Mouse (Mus musculus): ENCODE measurements at regions not wholly inside any gene's neighbourhood (a gene's known extent, or its start where the extent isn't known, plus 50 kb on each side); places are given as distances from the start of the nearest gene placed in this dataset.

DNA sequence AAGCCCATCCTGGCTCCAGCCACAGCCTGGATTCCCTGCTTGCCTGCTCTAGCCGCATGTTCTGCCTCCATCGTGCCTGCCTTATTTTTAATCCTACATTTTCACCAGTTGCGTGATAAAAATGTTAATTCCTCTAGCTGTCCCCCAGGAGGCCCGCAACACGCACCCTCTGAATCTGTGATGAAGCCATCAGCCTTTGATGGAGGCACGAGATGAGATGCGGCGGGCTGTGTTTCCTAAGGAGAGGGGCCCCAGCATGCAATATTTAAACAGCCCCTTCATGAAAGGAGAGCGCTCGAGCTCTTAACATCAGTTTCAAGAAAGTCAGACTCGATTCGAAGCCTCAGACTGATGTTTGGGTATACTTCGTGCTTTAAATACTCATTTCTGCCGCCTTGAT lies 76.3 kb downstream of the Nptx2 start:
- Histone ChIP-seq H3K4me1 (ENCODE audit: control insufficient read depth, insufficient read depth, low read length) (no peaks in the 10 kb centered on the region), H3K27me3 (replicated peaks; ENCODE audit: control insufficient read depth, insufficient read depth, low read length) (no peaks in the 10 kb centered on the region), H3K27ac (ENCODE audit: insufficient read depth, low read depth, low read length) (no peak overlapping the region), H3K36me3 (ENCODE audit: control insufficient read depth, insufficient read depth, low read length) (no peaks in the 10 kb centered on the region), H3K4me3 (ENCODE audit: insufficient read depth, low read depth, low read length) (no peak overlapping the region)
- no peak for TF ChIP-seq CTCF (conservative IDR thresholded peaks at IDR 0.05; ENCODE audit: insufficient read depth, insufficient read length, low read depth, low read length)
- no peak for TF ChIP-seq POLR2A (IDR thresholded peaks at IDR 0.05; ENCODE audit: low read depth, low read length)
- DNase-seq, result no peak
- 94% methylated on average over 14 of the region's 14 CpGs for WGBS

DNA sequence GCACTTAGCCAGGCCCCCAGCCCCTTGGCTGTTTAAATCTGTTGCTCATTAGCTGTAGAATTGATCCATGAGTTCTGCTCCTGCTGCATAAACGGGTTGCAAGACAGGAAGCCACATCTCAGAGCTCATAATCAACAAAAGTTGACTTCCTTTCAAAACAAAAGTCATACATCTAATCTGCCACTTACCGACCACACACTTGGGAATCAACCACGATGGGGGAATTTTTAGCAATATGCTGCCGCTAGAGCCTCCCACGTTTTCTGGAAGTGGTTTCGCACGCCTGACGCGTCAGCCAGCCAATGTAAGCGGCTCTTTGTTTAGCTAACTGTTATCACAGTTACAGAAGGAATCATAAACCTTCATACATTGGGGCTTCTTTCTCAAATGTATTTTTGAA lies 77.7 kb downstream of the Nptx2 start:
- Histone ChIP-seq H3K27ac (ENCODE audit: insufficient read depth, low read depth, low read length) (no peak overlapping the region), H3K4me1 (ENCODE audit: control insufficient read depth, insufficient read depth, low read length) (no peaks in the 10 kb centered on the region), H3K27me3 (replicated peaks; ENCODE audit: control insufficient read depth, insufficient read depth, low read length) (no peaks in the 10 kb centered on the region), H3K36me3 (ENCODE audit: control insufficient read depth, insufficient read depth, low read length) (no peaks in the 10 kb centered on the region), H3K4me3 (ENCODE audit: insufficient read depth, low read depth, low read length) (no peak overlapping the region)
- 49% methylated on average over 10 of the region's 10 CpGs for WGBS
- no peak for DNase-seq
- TF ChIP-seq POLR2A (IDR thresholded peaks at IDR 0.05; ENCODE audit: low read depth, low read length), result no peak
- no peak for TF ChIP-seq CTCF (conservative IDR thresholded peaks at IDR 0.05; ENCODE audit: insufficient read depth, insufficient read length, low read depth, low read length)

DNA sequence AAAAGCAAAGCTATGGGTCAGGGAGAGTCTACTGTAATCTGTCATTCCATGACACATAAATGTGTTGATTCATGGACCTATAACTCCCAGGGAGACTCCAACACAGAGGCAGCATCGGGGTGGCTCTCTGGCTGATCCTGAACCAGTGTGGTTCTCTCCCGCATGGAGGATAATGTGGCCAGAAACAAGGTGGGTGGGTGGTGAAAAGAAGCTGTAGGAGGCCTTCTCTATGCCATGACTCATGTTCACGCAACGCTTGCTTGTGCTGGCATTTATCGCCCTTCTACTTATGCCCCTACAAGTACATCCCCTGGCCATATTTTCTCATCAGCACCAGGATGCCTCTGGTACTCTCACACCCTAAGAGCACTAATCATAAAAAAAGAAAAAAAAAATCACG lies 86.6 kb downstream of the Nptx2 start:
- Histone ChIP-seq H3K36me3 (ENCODE audit: control insufficient read depth, insufficient read depth, low read length) (no peaks in the 10 kb centered on the region), H3K27ac (ENCODE audit: insufficient read depth, low read depth, low read length) (no peak overlapping the region), H3K4me1 (ENCODE audit: control insufficient read depth, insufficient read depth, low read length) (no peaks in the 10 kb centered on the region), H3K4me3 (ENCODE audit: insufficient read depth, low read depth, low read length) (no peak overlapping the region), H3K27me3 (replicated peaks; ENCODE audit: control insufficient read depth, insufficient read depth, low read length) (no peaks in the 10 kb centered on the region; the same call in 1 of the 2 replicates)
- TF ChIP-seq CTCF (conservative IDR thresholded peaks at IDR 0.05; ENCODE audit: insufficient read depth, insufficient read length, low read depth, low read length), result no peak
- TF ChIP-seq POLR2A (IDR thresholded peaks at IDR 0.05; ENCODE audit: low read depth, low read length), result no peak
- DNase-seq, result no peak
- 72% methylated on average over 6 of the region's 6 CpGs for WGBS

DNA sequence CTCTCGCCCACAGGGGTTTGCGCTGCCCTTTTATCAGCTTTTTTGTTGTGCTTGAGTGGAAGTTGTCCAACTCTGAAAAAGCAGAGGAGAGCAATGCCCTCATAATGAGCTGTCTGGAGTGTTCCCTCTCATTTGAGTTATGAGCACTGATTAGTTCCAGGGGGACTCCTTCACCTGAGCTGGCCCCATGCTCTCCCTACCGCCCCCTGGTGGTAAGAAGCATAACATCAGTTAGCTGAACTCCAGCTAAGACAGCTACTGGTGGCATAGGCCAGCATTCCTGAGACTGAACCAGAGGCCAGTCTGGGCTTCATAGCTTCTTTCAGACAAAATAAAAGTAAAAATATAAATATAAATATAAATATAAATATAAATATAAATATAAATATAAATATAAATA lies 92.9 kb downstream of the Nptx2 start:
- H3K36me3 ChIP-seq (ENCODE audit: control insufficient read depth, insufficient read depth, low read length), result no peaks in the 10 kb centered on the region

DNA sequence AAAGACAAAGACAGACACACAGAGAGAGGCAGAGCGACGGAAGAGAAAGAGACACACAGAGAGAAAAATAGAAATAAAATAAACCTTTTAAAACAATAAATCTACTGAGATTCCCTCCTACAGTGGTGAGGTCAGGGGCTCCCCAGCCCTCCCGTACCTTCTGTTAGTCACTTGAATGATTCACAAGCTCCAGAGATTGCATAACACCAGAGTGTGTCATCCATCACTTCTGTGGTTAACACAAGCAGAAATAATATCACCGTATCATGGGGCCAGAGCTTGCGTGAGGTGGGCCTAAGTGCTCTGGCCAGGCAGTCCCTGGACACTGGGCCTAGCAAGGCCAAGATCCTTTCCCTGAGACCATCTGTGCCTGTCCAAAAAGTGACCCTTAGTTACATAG lies 93.9 kb downstream of the Nptx2 start:
- no peak for DNase-seq
- whole genome bisulfite sequencing, result 77% methylated on average over 5 of the region's 5 CpGs
- no peaks in the 10 kb centered on the region for H3K4me1 ChIP-seq (ENCODE audit: control insufficient read depth, insufficient read depth, low read length)
- no peaks in the 10 kb centered on the region for H3K36me3 ChIP-seq (ENCODE audit: control insufficient read depth, insufficient read depth, low read length)
- H3K4me3 ChIP-seq (ENCODE audit: insufficient read depth, low read depth, low read length), result no peak overlapping the region
- H3K27me3 ChIP-seq (replicated peaks; ENCODE audit: control insufficient read depth, insufficient read depth, low read length), result no peaks in the 10 kb centered on the region; the same call in 1 of the 2 replicates
- no peak for TF ChIP-seq POLR2A (IDR thresholded peaks at IDR 0.05; ENCODE audit: low read depth, low read length)
- no peak overlapping the region for H3K27ac ChIP-seq (ENCODE audit: insufficient read depth, low read depth, low read length)

More for the DNA sequence above, 92.9 kb downstream of the Nptx2 start:
- peak; percentile 33 for DNase-seq
- Histone ChIP-seq H3K27me3 (replicated peaks; ENCODE audit: control insufficient read depth, insufficient read depth, low read length) (no peaks in the 10 kb centered on the region; the same call in 1 of the 2 replicates), H3K4me1 (ENCODE audit: control insufficient read depth, insufficient read depth, low read length) (no peaks in the 10 kb centered on the region), H3K27ac (ENCODE audit: insufficient read depth, low read depth, low read length) (no peak overlapping the region), H3K4me3 (ENCODE audit: insufficient read depth, low read depth, low read length) (no peak overlapping the region)
- peak; percentile 58 for TF ChIP-seq CTCF (conservative IDR thresholded peaks at IDR 0.05; ENCODE audit: insufficient read depth, insufficient read length, low read depth, low read length)
- TF ChIP-seq POLR2A (IDR thresholded peaks at IDR 0.05; ENCODE audit: low read depth, low read length), result no peak
- whole genome bisulfite sequencing, result 63% methylated on average over 3 of the region's 3 CpGs

DNA sequence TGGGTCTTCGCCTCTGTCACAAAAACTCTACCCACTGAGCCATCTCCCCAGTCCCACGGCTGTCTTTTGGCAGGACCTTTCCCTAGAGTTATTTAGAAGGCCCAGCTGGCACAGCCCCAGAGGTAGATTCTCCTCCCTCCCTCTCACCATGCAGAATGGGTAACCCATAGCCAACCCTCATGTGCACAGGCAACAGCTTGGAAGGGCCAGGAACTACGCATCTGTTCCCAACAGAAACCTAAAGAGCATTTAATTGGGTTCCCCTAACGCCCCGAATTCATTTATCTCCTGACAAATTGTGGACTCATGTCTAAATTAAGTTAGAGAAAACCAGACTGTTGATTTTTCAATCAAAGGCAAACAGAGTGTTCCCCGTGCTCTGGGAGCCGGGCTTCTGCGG lies 97.1 kb downstream of the Nptx2 start:
- Histone ChIP-seq H3K36me3 (ENCODE audit: control insufficient read depth, insufficient read depth, low read length) (no peaks in the 10 kb centered on the region), H3K27ac (ENCODE audit: insufficient read depth, low read depth, low read length) (no peak overlapping the region), H3K4me1 (ENCODE audit: control insufficient read depth, insufficient read depth, low read length) (no peaks in the 10 kb centered on the region), H3K4me3 (ENCODE audit: insufficient read depth, low read depth, low read length) (no peak overlapping the region), H3K27me3 (replicated peaks; ENCODE audit: control insufficient read depth, insufficient read depth, low read length) (no peaks in the 10 kb centered on the region)
- 55% methylated on average over 8 of the region's 8 CpGs for WGBS
- DNase-seq, result no peak
- no peak for TF ChIP-seq POLR2A (IDR thresholded peaks at IDR 0.05; ENCODE audit: low read depth, low read length)
- TF ChIP-seq CTCF (conservative IDR thresholded peaks at IDR 0.05; ENCODE audit: insufficient read depth, insufficient read length, low read depth, low read length), result no peak

DNA sequence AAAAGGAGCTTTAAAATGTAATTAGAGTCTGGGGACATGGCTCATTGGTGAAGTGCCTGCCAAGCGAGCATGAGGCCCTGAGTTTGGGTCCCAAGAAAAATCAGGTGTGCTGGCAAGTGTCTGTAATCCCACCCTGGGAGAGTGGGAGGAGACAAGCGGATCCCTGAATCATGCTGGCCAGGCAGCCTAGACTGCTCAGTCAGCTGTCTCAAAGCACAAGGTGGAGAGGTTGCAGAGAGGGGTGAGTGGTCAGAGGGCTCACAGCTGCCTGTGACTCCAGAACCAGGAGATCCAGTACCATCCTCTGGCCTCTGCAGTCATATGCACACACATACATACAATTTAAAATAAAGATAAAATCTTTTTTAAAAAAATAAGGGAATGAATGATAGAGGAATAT lies 97.7 kb downstream of the Nptx2 start:
- no peak overlapping the region for H3K4me3 ChIP-seq (ENCODE audit: insufficient read depth, low read depth, low read length)
- H3K27ac ChIP-seq (ENCODE audit: insufficient read depth, low read depth, low read length), result no peak overlapping the region
- no peaks in the 10 kb centered on the region for H3K36me3 ChIP-seq (ENCODE audit: control insufficient read depth, insufficient read depth, low read length)
- 53% methylated on average over 2 of the region's 2 CpGs for WGBS
- no peaks in the 10 kb centered on the region for H3K27me3 ChIP-seq (replicated peaks; ENCODE audit: control insufficient read depth, insufficient read depth, low read length)
- TF ChIP-seq CTCF (conservative IDR thresholded peaks at IDR 0.05; ENCODE audit: insufficient read depth, insufficient read length, low read depth, low read length) (no peak), POLR2A (IDR thresholded peaks at IDR 0.05; ENCODE audit: low read depth, low read length) (no peak)
- no peak for DNase-seq
- H3K4me1 ChIP-seq (ENCODE audit: control insufficient read depth, insufficient read depth, low read length), result no peaks in the 10 kb centered on the region

DNA sequence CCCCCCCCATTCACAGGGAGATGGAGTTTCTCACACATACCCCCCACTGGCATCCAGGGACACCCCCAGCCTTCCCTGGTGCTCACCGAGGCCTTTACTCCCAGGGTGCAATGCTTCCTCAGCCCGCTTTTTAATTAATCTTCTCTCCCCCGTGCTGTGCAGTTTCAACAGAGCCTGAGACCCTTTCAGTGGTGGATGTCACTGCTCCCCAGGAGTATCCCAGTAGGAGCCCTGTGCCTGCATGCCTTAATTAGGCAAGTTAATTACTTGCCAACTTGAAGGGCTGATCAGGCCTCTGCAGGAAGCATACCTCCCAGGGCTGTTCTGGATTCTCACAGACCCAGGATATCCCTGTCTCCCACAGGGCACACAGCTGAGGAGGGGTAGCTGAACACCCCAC lies 99.7 kb downstream of the Nptx2 start:
- no peaks in the 10 kb centered on the region for H3K4me1 ChIP-seq (ENCODE audit: control insufficient read depth, insufficient read depth, low read length)
- TF ChIP-seq POLR2A (IDR thresholded peaks at IDR 0.05; ENCODE audit: low read depth, low read length), result no peak
- TF ChIP-seq CTCF (conservative IDR thresholded peaks at IDR 0.05; ENCODE audit: insufficient read depth, insufficient read length, low read depth, low read length), result no peak
- 45% methylated on average over 3 of the region's 3 CpGs for WGBS
- no peak overlapping the region for H3K27ac ChIP-seq (ENCODE audit: insufficient read depth, low read depth, low read length)
- no peaks in the 10 kb centered on the region for H3K27me3 ChIP-seq (replicated peaks; ENCODE audit: control insufficient read depth, insufficient read depth, low read length)
- H3K36me3 ChIP-seq (ENCODE audit: control insufficient read depth, insufficient read depth, low read length), result no peaks in the 10 kb centered on the region
- DNase-seq, result no peak
- no peak overlapping the region for H3K4me3 ChIP-seq (ENCODE audit: insufficient read depth, low read depth, low read length)

Measured in kidney, adult 2 months (tissue).